Mouse (Mus musculus): ENCODE results near the gene Glo1. TPM values are rescaled to one million over a fixed set of nuclear protein-coding genes. Genes with fewer than 3 reads are reported as not detected.

The Glo1 gene
- polyA plus RNA-seq, 1 experiment from 2014 or later: 289 TPM

GRCm38 (mm10) chr17:30562770-30563169, 63.9 kb downstream of the Glo1 start:
- Histone ChIP-seq H3K4me1 (replicated peaks) (no peaks in the 10 kb centered on the region; the same call in none of the 2 replicates), H3K9me3 (replicated peaks) (no peaks in the 10 kb centered on the region), H3K9ac (no peak overlapping the region), H3K36me3 (no peaks in the 10 kb centered on the region), H3K4me3 (replicated peaks) (no peak overlapping the region), H3K27me3 (no peaks in the 10 kb centered on the region), H3K27ac (no peak overlapping the region), H3K4me2 (no peak overlapping the region)
- DNase-seq (no peak), ATAC-seq (ENCODE audit: low read depth) (no peak)
- WGBS (ENCODE audit: insufficient replicate concordance): 68% methylated on average over 2 of the region's 2 CpGs

- no peaks in the 10 kb centered on the region for H3K9me3 ChIP-seq (replicated peaks)
- no peak for ATAC-seq (ENCODE audit: low read depth)
- peak; percentile 34 for DNase-seq
- no peak overlapping the region for H3K4me3 ChIP-seq (replicated peaks)
- H3K27me3 ChIP-seq: no peaks in the 10 kb centered on the region
- whole genome bisulfite sequencing (ENCODE audit: insufficient replicate concordance): 21% methylated on average over 3 of the region's 3 CpGs
- H3K27ac ChIP-seq: no peak overlapping the region
- H3K36me3 ChIP-seq: no peaks in the 10 kb centered on the region
- no peak overlapping the region for H3K4me2 ChIP-seq
- H3K9ac ChIP-seq: no peak overlapping the region
- no peaks in the 10 kb centered on the region; the same call in 1 of the 2 replicates for H3K4me1 ChIP-seq (replicated peaks)
These were observed 67.1 kb downstream of the Glo1 start for GRCm38 (mm10) chr17:30559536-30559935.

- no peak overlapping the region for H3K4me2 ChIP-seq
- H3K4me1 ChIP-seq (replicated peaks): no peaks in the 10 kb centered on the region
- no peak overlapping the region for H3K27ac ChIP-seq
- no peaks in the 10 kb centered on the region for H3K36me3 ChIP-seq
- DNase-seq (no peak), ATAC-seq (ENCODE audit: low read depth) (no peak)
- no peaks in the 10 kb centered on the region for H3K27me3 ChIP-seq
- H3K9ac ChIP-seq: no peak overlapping the region
- 53% methylated on average over 2 of the region's 2 CpGs for WGBS (ENCODE audit: insufficient replicate concordance)
- H3K4me3 ChIP-seq (replicated peaks): no peak overlapping the region
- no peaks in the 10 kb centered on the region for H3K9me3 ChIP-seq (replicated peaks)
These were observed 68.0 kb downstream of the Glo1 start for GRCm38 (mm10) chr17:30558623-30559022.

GRCm38 (mm10) chr17:30556512-30556911, 70.2 kb downstream of the Glo1 start:
- H3K27me3 ChIP-seq: no peaks in the 10 kb centered on the region
- H3K4me1 ChIP-seq (replicated peaks): no peaks in the 10 kb centered on the region
- H3K4me2 ChIP-seq: no peak overlapping the region
- ATAC-seq (ENCODE audit: low read depth): no peak
- no peak overlapping the region for H3K9ac ChIP-seq
- H3K9me3 ChIP-seq (replicated peaks): no peaks in the 10 kb centered on the region
- H3K27ac ChIP-seq: no peak overlapping the region
- 65% methylated on average over 3 of the region's 3 CpGs for WGBS (ENCODE audit: insufficient replicate concordance)
- no peaks in the 10 kb centered on the region for H3K36me3 ChIP-seq
- no peak for DNase-seq
- no peak overlapping the region for H3K4me3 ChIP-seq (replicated peaks)

- no peak overlapping the region for H3K27ac ChIP-seq
These were observed 73.4 kb downstream of the Glo1 start for GRCm38 (mm10) chr17:30553027-30553937.

GRCm38 (mm10) chr17:30550774-30551107, 75.9 kb downstream of the Glo1 start:
- H3K27me3 ChIP-seq: no peaks in the 10 kb centered on the region
- no peaks in the 10 kb centered on the region for H3K36me3 ChIP-seq
- peak overlapping the region; percentile 29; the same call in 1 of the 2 replicates for H3K27ac ChIP-seq
- no peak overlapping the region for H3K4me2 ChIP-seq
- DNase-seq (no peak), ATAC-seq (ENCODE audit: low read depth) (no peak)
- WGBS (ENCODE audit: insufficient replicate concordance): 35% methylated on average over 1 of the region's 1 CpGs
- H3K9ac ChIP-seq: no peak overlapping the region
- peaks cover 20% of the 10 kb centered on the region for H3K4me1 ChIP-seq (replicated peaks)
- no peak overlapping the region for H3K4me3 ChIP-seq (replicated peaks)
- H3K9me3 ChIP-seq (replicated peaks): no peaks in the 10 kb centered on the region

More at GRCm38 (mm10) chr17:30553027-30553937, 73.4 kb downstream of the Glo1 start:
- no peaks in the 10 kb centered on the region for H3K27me3 ChIP-seq
- ATAC-seq (ENCODE audit: low read depth): no peak
- H3K9me3 ChIP-seq (replicated peaks): no peaks in the 10 kb centered on the region
- WGBS (ENCODE audit: insufficient replicate concordance): 77% methylated on average over 4 of the region's 4 CpGs
- no peaks in the 10 kb centered on the region for H3K36me3 ChIP-seq
- no peak overlapping the region for H3K4me3 ChIP-seq (replicated peaks)
- no peak for DNase-seq
- H3K4me2 ChIP-seq: no peak overlapping the region
- peaks cover 20% of the 10 kb centered on the region for H3K4me1 ChIP-seq (replicated peaks)
- no peak overlapping the region for H3K9ac ChIP-seq

GRCm38 (mm10) chr17:30549899-30550773, 76.5 kb downstream of the Glo1 start:
- no peak for ATAC-seq (ENCODE audit: low read depth)
- Histone ChIP-seq H3K4me1 (replicated peaks) (peaks cover 20% of the 10 kb centered on the region), H3K4me3 (replicated peaks) (no peak overlapping the region), H3K27me3 (no peaks in the 10 kb centered on the region), H3K4me2 (no peak overlapping the region), H3K36me3 (no peaks in the 10 kb centered on the region), H3K27ac (peak overlapping the region; percentile 29; the same call in 1 of the 2 replicates), H3K9me3 (replicated peaks) (no peaks in the 10 kb centered on the region), H3K9ac (no peak overlapping the region)
- WGBS (ENCODE audit: insufficient replicate concordance): 47% methylated on average over 9 of the region's 9 CpGs
- DNase-seq: no peak

- Histone ChIP-seq H3K9ac (no peak overlapping the region), H3K9me3 (replicated peaks) (no peaks in the 10 kb centered on the region), H3K4me1 (replicated peaks) (no peaks in the 10 kb centered on the region), H3K36me3 (no peaks in the 10 kb centered on the region), H3K27me3 (no peaks in the 10 kb centered on the region), H3K4me2 (no peak overlapping the region), H3K27ac (no peak overlapping the region), H3K4me3 (replicated peaks) (no peak overlapping the region)
- ATAC-seq (ENCODE audit: low read depth) (no peak), DNase-seq (no peak)
- 49% methylated on average over 8 of the region's 8 CpGs for WGBS (ENCODE audit: insufficient replicate concordance)
These were observed 87.6 kb downstream of the Glo1 start for GRCm38 (mm10) chr17:30539098-30539497.

- DNase-seq (no peak), ATAC-seq (ENCODE audit: low read depth) (no peak)
- Histone ChIP-seq H3K9me3 (replicated peaks) (no peaks in the 10 kb centered on the region), H3K4me3 (replicated peaks) (no peak overlapping the region), H3K4me2 (no peak overlapping the region), H3K4me1 (replicated peaks) (no peaks in the 10 kb centered on the region), H3K27ac (no peak overlapping the region), H3K27me3 (no peaks in the 10 kb centered on the region), H3K36me3 (no peaks in the 10 kb centered on the region), H3K9ac (no peak overlapping the region)
- 74% methylated on average over 5 of the region's 5 CpGs for WGBS (ENCODE audit: insufficient replicate concordance)
These were observed 90.0 kb downstream of the Glo1 start for GRCm38 (mm10) chr17:30536651-30537050.

All from liver, embryonic 13.5 days (tissue).